Mouse (Mus musculus): ENCODE measurements at regions not wholly inside any gene's neighbourhood (a gene's known extent, or its start where the extent isn't known, plus 50 kb on each side); places are given as distances from the start of the nearest gene placed in this dataset.
"Not testable (repeated sequence)": the region's sequence is repeated elsewhere in the genome, so short reads cannot be mapped to it uniquely, and the experiment has no call there.

DNA sequence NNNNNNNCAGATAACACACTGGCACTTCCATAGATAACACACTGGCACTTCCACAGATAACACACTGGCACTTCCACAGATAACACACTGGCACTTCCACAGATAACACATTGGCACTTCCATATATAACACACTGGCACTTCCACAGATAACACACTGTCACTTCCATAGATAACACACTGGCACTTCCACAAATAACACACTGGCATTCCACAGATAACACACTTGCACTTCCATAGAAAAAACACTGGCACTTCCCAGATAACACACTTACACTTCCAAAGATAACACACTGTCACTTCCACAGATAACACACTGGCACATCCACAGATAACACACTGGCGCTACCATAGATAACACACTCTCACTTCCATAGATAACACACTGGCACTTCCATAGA is 105.7 kb upstream of the Afdn start:
- H3K27ac ChIP-seq (ENCODE audit: insufficient read depth, low read depth, low read length, poor library complexity, severe bottlenecking); H3K4me1 ChIP-seq (ENCODE audit: control insufficient read depth in 2 of 2, insufficient read depth in 2 of 2, low read length in 2 of 2, poor library complexity in 1 of 2); in situ Hi-C loops (cut with MboI; ENCODE audit: low sequenced_read_pairs in 2 of 2, unreplicated experiment in 2 of 2); H3K36me3 ChIP-seq (ENCODE audit: control insufficient read depth, insufficient read depth, low read length, poor library complexity, severe bottlenecking); H3K9ac ChIP-seq (ENCODE audit: insufficient read depth, low read depth, low read length, poor library complexity, severe bottlenecking); DNase-seq (ENCODE audit: low read depth, low spot score); H3K9me3 ChIP-seq (ENCODE audit: control insufficient read depth, insufficient read depth, low read depth, low read length); H3K4me3 ChIP-seq (ENCODE audit: insufficient read depth in 1 of 2, low read depth in 1 of 2, low read length in 2 of 2, poor library complexity in 1 of 2, severe bottlenecking in 1 of 2): not testable (repeated sequence)

DNA sequence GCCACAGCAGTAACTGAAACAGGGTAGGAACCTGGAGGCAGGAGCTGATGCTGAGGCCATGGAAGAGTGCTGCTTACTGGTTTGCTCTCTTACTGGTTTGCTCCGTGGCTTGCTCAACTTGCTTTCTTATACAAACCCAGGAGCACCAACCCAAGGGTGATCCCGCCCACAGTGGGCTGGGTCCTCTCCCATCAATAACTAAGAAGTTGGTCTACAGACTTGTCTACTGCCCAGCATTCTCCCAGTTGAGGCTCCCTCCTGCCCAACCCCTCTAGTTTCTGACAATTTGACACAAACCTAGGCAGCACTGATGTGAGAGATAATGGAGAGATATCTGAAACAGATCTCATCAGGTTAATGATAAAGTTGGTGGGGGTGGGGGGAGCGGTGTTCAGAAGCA is 104.3 kb upstream of the Afdn start:
- Histone ChIP-seq H3K9ac (ENCODE audit: insufficient read depth, low read depth, low read length, poor library complexity, severe bottlenecking) (no peak overlapping the region), H3K4me1 (ENCODE audit: control insufficient read depth in 2 of 2, insufficient read depth in 2 of 2, low read length in 2 of 2, poor library complexity in 1 of 2) (peaks cover 3 to 12% of the 10 kb centered on the region in 2 experiments; a peak in 3 of 4 replicates), H3K9me3 (ENCODE audit: control insufficient read depth, insufficient read depth, low read depth, low read length) (no peaks in the 10 kb centered on the region; the same call in 1 of the 2 replicates), H3K36me3 (ENCODE audit: control insufficient read depth, insufficient read depth, low read length, poor library complexity, severe bottlenecking) (no peaks in the 10 kb centered on the region; the same call in 1 of the 2 replicates), H3K4me3 (ENCODE audit: insufficient read depth in 1 of 2, low read depth in 1 of 2, low read length in 2 of 2, poor library complexity in 1 of 2, severe bottlenecking in 1 of 2) (no peak overlapping the region), H3K27ac (ENCODE audit: insufficient read depth, low read depth, low read length, poor library complexity, severe bottlenecking) (no peak overlapping the region)
- TF ChIP-seq CHD2 (IDR thresholded peaks at IDR 0.05; ENCODE audit: low read depth, low read length) (no peak), ZC3H11A (IDR thresholded peaks at IDR 0.05; ENCODE audit: borderline replicate concordance, low read depth, low read length) (no peak), ZNF384 (IDR thresholded peaks at IDR 0.05; ENCODE audit: low read depth, low read length) (no peak), MAFK (IDR thresholded peaks at IDR 0.05; ENCODE audit: insufficient read depth, low read depth, low read length) (no peak)
- in situ Hi-C loops (cut with MboI; ENCODE audit: low sequenced_read_pairs in 2 of 2, unreplicated experiment in 2 of 2), result no loop called here
- DNase-seq (ENCODE audit: low read depth, low spot score), result no peak

GRCm38 (mm10) chr17:13656485-13657181 is 103.7 kb upstream of the Afdn start:
- Histone ChIP-seq H3K9ac (ENCODE audit: insufficient read depth, low read depth, low read length, poor library complexity, severe bottlenecking) (no peak overlapping the region), H3K4me1 (ENCODE audit: control insufficient read depth in 2 of 2, insufficient read depth in 2 of 2, low read length in 2 of 2, poor library complexity in 1 of 2) (peaks cover 3 to 12% of the 10 kb centered on the region in 2 experiments; a peak in 3 of 4 replicates), H3K27ac (ENCODE audit: insufficient read depth, low read depth, low read length, poor library complexity, severe bottlenecking) (no peak overlapping the region), H3K4me3 (ENCODE audit: insufficient read depth in 1 of 2, low read depth in 1 of 2, low read length in 2 of 2, poor library complexity in 1 of 2, severe bottlenecking in 1 of 2) (no peak overlapping the region), H3K9me3 (ENCODE audit: control insufficient read depth, insufficient read depth, low read depth, low read length) (no peaks in the 10 kb centered on the region; the same call in 1 of the 2 replicates), H3K36me3 (ENCODE audit: control insufficient read depth, insufficient read depth, low read length, poor library complexity, severe bottlenecking) (no peaks in the 10 kb centered on the region; the same call in 1 of the 2 replicates)
- TF ChIP-seq HCFC1 (IDR thresholded peaks at IDR 0.05; ENCODE audit: borderline replicate concordance, insufficient read depth, low read length) (no peak), CHD2 (IDR thresholded peaks at IDR 0.05; ENCODE audit: low read depth, low read length) (no peak), ZC3H11A (IDR thresholded peaks at IDR 0.05; ENCODE audit: borderline replicate concordance, low read depth, low read length) (no peak), MAFK (IDR thresholded peaks at IDR 0.05; ENCODE audit: insufficient read depth, low read depth, low read length) (no peak), ZNF384 (IDR thresholded peaks at IDR 0.05; ENCODE audit: low read depth, low read length) (no peak)
- DNase-seq (ENCODE audit: low read depth, low spot score), result no peak
- in situ Hi-C loops (cut with MboI; ENCODE audit: low sequenced_read_pairs in 2 of 2, unreplicated experiment in 2 of 2), result no loop called here

GRCm38 (mm10) chr17:13657182-13657562 is 103.2 kb upstream of the Afdn start:
- in situ Hi-C loops (cut with MboI; ENCODE audit: low sequenced_read_pairs in 2 of 2, unreplicated experiment in 2 of 2), result no loop called here
- TF ChIP-seq CHD2 (IDR thresholded peaks at IDR 0.05; ENCODE audit: low read depth, low read length), result no peak
- no peak for TF ChIP-seq ZNF384 (IDR thresholded peaks at IDR 0.05; ENCODE audit: low read depth, low read length)
- no peak for TF ChIP-seq MAFK (IDR thresholded peaks at IDR 0.05; ENCODE audit: insufficient read depth, low read depth, low read length)
- TF ChIP-seq ZC3H11A (IDR thresholded peaks at IDR 0.05; ENCODE audit: borderline replicate concordance, low read depth, low read length), result no peak
- TF ChIP-seq HCFC1 (IDR thresholded peaks at IDR 0.05; ENCODE audit: borderline replicate concordance, insufficient read depth, low read length), result no peak
- Histone ChIP-seq H3K9me3 (ENCODE audit: control insufficient read depth, insufficient read depth, low read depth, low read length) (no peaks in the 10 kb centered on the region; the same call in 1 of the 2 replicates), H3K36me3 (ENCODE audit: control insufficient read depth, insufficient read depth, low read length, poor library complexity, severe bottlenecking) (no peaks in the 10 kb centered on the region; the same call in 1 of the 2 replicates), H3K4me1 (ENCODE audit: control insufficient read depth in 2 of 2, insufficient read depth in 2 of 2, low read length in 2 of 2, poor library complexity in 1 of 2) (peaks cover 3 to 14% of the 10 kb centered on the region in 2 experiments; a peak in 3 of 4 replicates), H3K4me3 (ENCODE audit: insufficient read depth in 1 of 2, low read depth in 1 of 2, low read length in 2 of 2, poor library complexity in 1 of 2, severe bottlenecking in 1 of 2) (no peak overlapping the region), H3K9ac (ENCODE audit: insufficient read depth, low read depth, low read length, poor library complexity, severe bottlenecking) (no peak overlapping the region), H3K27ac (ENCODE audit: insufficient read depth, low read depth, low read length, poor library complexity, severe bottlenecking) (no peak overlapping the region)
- no peak for DNase-seq (ENCODE audit: low read depth, low spot score)

Measured in ES-E14 (cell line).